Mouse (Mus musculus) kidney, adult 2 months (tissue): ENCODE data around the gene Osm. TPM values are rescaled to one million over a fixed set of nuclear protein-coding genes. Genes with fewer than 3 reads are reported as not detected.

Experiments used
- DNase-seq: peaks from one replicate; pipeline ENCODE4 v3.0.0; 2021
- H3K27ac ChIP-seq: fragments of 200-500 bp; 2 replicates; pipeline ENCODE4 v1.5.1; 2012; ENCODE audit warnings: low read depth, low read length, control low read depth, inconsistent platforms; ENCODE audit not compliant: insufficient read depth
- H3K27me3 ChIP-seq: fragments of 200-500 bp; replicated peaks from 2 replicates; pipeline ENCODE4 v1.6.1; 2012; ENCODE audit warnings: mild to moderate bottlenecking, moderate library complexity, low read length, inconsistent platforms; ENCODE audit not compliant: control insufficient read depth, insufficient read depth
- H3K36me3 ChIP-seq: fragments of 200-500 bp; 2 replicates; pipeline ENCODE4 v1.6.1; 2012; ENCODE audit warnings: mild to moderate bottlenecking, moderate library complexity, low read length, inconsistent platforms; ENCODE audit not compliant: control insufficient read depth, insufficient read depth
- H3K4me1 ChIP-seq: fragments of 200-500 bp; 2 replicates; pipeline ENCODE4 v1.6.1; 2011; ENCODE audit warnings: low read length; ENCODE audit not compliant: control insufficient read depth, insufficient read depth
- H3K4me3 ChIP-seq: fragments of 200-500 bp; 2 replicates; pipeline ENCODE4 v1.5.1; 2011; ENCODE audit warnings: mild to moderate bottlenecking, low read depth, low read length, control low read depth; ENCODE audit not compliant: insufficient read depth
- CTCF ChIP-seq: fragments of 200-500 bp; conservative IDR thresholded peaks from 2 replicates; pipeline ENCODE4 v1.5.1; 2011; ENCODE audit warnings: low read depth, mild to moderate bottlenecking, control low read depth, low read length, moderate library complexity, mixed read lengths; ENCODE audit not compliant: insufficient read depth, insufficient read length
- POLR2A ChIP-seq: fragments of 200-500 bp; IDR thresholded peaks from one replicate; pipeline ENCODE4 v1.6.1; 2011; ENCODE audit warnings: low read depth, low read length, control low read depth
- whole genome bisulfite sequencing: fragments of 180-500 bp; shearing (Covaris S2); methylation state at CpG from one replicate; pipeline ENCODE4 v1.1.7; 2018; 5-methylcytosine and 5-hydroxymethylcytosine counted together
- polyA plus RNA-seq: library from polyadenylated mRNA; depleted of rRNA; stranded (reverse); fragments of >200 nt; gene quantifications from 2 replicates; pipeline ENCODE4 v1.2.3, GENCODE M21; 2012

The Osm gene
- polyA plus RNA-seq, 1 experiment = 0.20 TPM

DNA sequence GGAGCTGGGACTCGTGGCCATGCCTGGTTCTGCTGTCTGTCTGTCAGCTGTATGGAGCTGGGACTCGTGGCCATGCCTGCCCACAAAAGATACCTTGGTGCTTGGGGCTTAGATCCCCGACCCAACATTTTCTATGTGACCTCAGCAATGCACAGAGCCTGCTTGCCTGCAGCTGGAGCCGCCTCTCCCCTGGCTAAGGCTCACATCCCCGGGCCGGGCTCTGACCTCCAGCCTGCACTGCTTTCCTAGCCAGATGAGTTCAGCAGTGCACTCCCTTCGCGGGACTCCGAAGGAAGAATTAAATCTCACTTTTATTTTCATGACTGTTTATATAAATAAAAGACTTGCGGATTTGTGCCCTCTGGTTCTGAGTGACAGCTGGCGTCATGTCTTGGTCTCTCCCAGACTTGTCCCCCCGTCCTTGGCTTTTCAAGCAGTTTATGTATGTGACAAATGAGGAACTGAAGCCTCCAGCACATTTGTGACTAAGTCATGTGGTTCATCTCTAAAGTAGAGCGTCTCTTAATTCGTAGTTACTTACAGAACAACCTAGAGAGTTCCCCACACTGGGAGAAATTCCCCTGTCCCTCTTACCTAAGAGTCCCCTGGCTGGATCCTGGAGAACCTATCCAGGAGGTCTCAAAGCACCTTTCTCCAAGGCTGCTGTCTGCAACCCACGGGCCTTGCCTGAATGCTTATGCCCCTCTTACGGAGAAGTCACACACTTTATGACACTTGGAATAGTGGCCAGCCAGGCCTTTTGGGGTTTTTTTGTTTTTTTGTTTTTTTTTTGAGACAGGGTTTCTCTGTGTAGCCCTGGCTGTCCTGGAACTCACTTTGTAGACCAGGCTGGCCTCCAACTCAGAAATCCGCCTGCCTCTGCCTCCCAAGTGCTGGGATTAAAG lies 13.9 kb upstream of the Osm start:
- WGBS = 79% methylated on average over 17 of the region's 17 CpGs
- TF ChIP-seq CTCF = no peak
- TF ChIP-seq POLR2A = no peak

GRCm38 (mm10) chr11:4223393-4224188 lies 12.6 kb upstream of the Osm start:
- Histone ChIP-seq H3K4me1 (peaks cover 3% of the 10 kb centered on the region; the same call in 1 of the 2 replicates), H3K4me3 (no peak overlapping the region), H3K36me3 (no peaks in the 10 kb centered on the region), H3K27ac (no peak overlapping the region), H3K27me3 (no peaks in the 10 kb centered on the region)
- TF ChIP-seq POLR2A (no peak), CTCF (no peak)
- DNase-seq = no peak
- WGBS = 44% methylated on average over 7 of the region's 7 CpGs

More for the DNA sequence above, 13.9 kb upstream of the Osm start:
- no peaks in the 10 kb centered on the region for H3K27me3 ChIP-seq
- H3K4me1 ChIP-seq = peaks cover 6% of the 10 kb centered on the region; the same call in 1 of the 2 replicates
- H3K4me3 ChIP-seq = no peak overlapping the region
- no peak for DNase-seq
- H3K27ac ChIP-seq = no peak overlapping the region
- H3K36me3 ChIP-seq = no peaks in the 10 kb centered on the region

DNA sequence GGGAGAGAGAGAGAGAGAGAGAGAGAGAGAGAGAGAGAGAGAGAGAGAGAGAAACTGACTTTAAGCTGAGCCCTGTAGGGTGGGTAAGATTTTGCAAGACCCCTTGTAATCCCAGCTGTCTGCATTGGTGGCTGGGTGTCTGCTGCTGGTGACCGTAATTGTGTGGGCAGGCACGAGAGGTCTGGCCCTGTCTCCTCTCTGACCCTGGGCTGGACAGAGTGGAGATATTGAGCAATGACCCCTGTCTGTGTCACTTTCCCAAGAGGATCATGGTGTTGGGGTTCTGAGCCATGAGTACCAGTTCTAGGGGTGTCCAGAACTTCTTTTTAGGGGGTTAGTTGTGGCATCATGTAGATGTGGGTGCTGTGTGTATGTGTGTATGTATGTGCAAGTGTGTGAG lies 12.0 kb upstream of the Osm start:
- no peak overlapping the region for H3K4me3 ChIP-seq
- H3K27ac ChIP-seq = no peak overlapping the region
- no peaks in the 10 kb centered on the region for H3K27me3 ChIP-seq
- no peak for DNase-seq
- 64% methylated on average over 2 of the region's 2 CpGs for WGBS
- H3K4me1 ChIP-seq = peaks cover 1% of the 10 kb centered on the region; the same call in 1 of the 2 replicates
- no peaks in the 10 kb centered on the region for H3K36me3 ChIP-seq
- TF ChIP-seq CTCF = no peak
- TF ChIP-seq POLR2A = no peak

DNA sequence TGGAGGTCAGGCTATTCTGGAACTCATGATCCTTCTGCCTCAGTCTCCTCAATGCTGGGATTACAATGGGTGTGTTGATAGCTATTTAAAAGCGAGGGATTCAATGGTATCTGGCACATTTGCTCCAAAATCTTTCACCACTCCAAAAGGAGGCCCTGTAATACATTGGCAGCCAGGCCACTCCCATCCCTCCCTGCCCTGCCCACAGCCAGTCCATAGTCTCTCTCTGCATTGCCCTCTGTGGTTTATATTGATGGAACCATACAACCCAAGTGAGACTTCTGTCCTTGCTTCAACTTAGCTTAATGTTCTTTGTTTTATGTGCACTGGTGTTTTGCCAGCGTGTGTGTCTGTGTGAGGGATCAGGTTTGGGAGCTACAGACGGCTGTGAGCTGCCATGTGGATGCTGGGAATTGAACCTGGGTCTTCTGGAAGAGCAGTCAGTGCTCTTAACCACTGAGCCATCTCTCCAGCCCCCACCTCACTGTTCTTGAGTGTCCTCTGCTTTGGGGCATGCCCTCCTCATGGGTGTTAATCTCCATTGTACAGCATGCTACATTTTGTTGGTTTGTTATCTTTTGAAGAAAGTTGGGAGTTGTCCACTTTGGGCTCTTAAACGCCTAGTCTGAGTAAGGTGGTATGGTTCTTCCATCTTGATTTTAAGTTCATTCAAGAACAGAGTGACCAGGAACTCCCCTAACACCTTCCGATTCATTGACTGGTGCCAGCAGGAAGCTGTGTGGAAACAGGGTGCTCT lies 9.5 kb upstream of the Osm start:
- H3K4me1 ChIP-seq = no peaks in the 10 kb centered on the region
- no peaks in the 10 kb centered on the region for H3K36me3 ChIP-seq
- WGBS = 83% methylated on average over 5 of the region's 5 CpGs
- no peak overlapping the region for H3K27ac ChIP-seq
- no peak for TF ChIP-seq CTCF
- H3K27me3 ChIP-seq = no peaks in the 10 kb centered on the region
- DNase-seq = no peak
- no peak overlapping the region for H3K4me3 ChIP-seq

DNA sequence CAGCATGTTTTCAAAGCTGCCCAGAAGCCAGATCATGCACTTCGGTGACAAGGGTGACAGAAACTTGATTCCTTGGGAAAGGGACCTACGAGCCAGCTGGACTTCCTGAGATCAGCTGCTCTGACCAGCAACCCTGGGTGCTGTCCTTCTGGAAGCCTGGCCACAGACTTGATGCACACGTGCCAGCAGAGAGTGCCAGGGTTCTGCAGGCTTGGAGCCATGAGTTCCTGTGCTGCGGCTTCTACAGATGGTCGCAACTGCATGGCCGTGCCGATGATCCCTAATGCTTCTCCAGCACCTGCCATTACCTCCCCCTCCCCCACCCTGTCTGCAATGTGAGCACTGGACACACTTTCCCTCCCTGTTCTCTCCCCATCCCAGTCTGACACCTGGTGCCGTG lies 7.8 kb upstream of the Osm start:
- Histone ChIP-seq H3K4me1 (no peaks in the 10 kb centered on the region), H3K4me3 (no peak overlapping the region), H3K27me3 (no peaks in the 10 kb centered on the region), H3K27ac (no peak overlapping the region), H3K36me3 (no peaks in the 10 kb centered on the region)
- peak; percentile 51 for DNase-seq
- TF ChIP-seq CTCF = no peak
- TF ChIP-seq POLR2A = no peak
- 24% methylated on average over 8 of the region's 8 CpGs for WGBS

DNA sequence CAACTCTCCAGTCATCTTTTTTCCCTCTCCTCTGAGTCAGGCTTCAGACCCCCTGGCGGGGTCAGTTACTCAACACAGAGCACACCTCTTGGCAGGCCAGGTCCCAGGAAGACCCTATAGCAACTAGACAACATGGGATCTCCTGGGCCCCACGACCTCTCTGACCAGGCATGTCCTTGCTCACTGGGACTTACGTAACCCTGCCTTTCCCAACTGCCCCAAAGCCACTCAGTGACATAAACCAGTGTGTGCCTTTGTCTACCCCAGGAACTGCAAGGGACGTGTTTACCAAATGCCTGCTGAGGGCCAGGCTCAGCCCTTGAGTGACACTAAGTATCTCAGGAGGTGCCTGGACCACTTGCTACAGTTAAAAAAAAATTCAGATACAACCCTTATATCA lies 6.4 kb upstream of the Osm start:
- no peak for DNase-seq
- 81% methylated on average over 4 of the region's 4 CpGs for WGBS
- H3K27me3 ChIP-seq = no peaks in the 10 kb centered on the region
- no peaks in the 10 kb centered on the region for H3K36me3 ChIP-seq
- H3K27ac ChIP-seq = no peak overlapping the region
- no peaks in the 10 kb centered on the region for H3K4me1 ChIP-seq
- TF ChIP-seq CTCF (no peak), POLR2A (no peak)
- no peak overlapping the region for H3K4me3 ChIP-seq

GRCm38 (mm10) chr11:4231435-4231834 lies 4.8 kb upstream of the Osm start:
- 95% methylated on average over 2 of the region's 2 CpGs for WGBS
- no peak overlapping the region for H3K4me3 ChIP-seq
- TF ChIP-seq POLR2A (no peak), CTCF (no peak)
- H3K27me3 ChIP-seq = no peaks in the 10 kb centered on the region
- H3K36me3 ChIP-seq = no peaks in the 10 kb centered on the region
- DNase-seq = no peak
- H3K27ac ChIP-seq = no peak overlapping the region
- H3K4me1 ChIP-seq = no peaks in the 10 kb centered on the region
